Mouse (Mus musculus) c-Kit-negative CD71-positive TER-119-positive erythroid progenitor cells, embryonic 14.5 days (primary cell): ENCODE results near the gene Nadsyn1.

Experiments
- DNase-seq: peaks from one replicate; pipeline ENCODE4 v3.0.0-alpha.2; 2013; ENCODE audit warnings: low read depth, low spot score

Gene Nadsyn1

DNA sequence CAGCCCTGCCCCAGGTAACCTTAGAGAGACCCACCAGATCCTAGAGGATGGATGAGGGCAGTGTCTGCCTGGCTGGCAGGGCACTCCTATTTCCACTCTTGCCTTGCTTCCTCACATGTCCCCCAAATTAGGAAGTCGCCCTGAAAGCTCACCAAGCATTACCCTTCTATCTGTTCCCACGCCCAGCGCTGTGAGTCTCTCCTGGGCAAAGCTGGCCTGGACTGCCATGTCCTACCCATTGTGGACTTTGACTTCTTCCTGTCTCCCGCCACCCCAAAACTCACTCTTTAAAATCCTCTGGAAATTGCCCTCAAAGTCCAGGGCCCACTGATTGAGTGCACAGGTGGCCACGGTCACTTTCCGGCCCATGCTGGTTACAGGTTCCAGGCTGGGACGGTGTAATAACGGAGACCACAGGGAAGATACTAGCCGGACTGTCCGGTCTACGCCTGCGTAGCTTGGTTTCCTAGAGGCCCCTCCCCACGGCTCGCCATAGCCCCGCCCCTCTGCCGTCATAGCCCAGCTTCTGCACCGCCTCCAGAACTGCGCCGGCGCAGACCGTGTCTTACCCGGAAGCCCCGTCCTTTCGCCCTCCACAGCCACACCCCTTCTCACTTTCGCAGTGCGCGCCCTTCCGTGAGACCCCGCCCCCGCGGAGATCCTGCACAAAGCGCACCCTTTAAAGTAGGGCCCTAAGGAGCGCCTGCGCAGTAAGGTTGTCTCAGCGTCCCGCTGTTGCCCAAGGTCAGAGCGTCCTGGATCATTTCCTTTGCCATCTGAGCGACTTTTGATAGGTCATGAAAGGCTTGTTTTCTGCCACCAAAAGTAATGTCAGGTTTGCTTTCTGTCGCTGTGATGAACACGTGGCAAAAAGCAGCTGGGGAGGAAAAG, at the start of gene Nadsyn1, which contains the start of gene Dhcr7:
Nadsyn1 (minus strand) TSS at position 475 of the 891 bp plus-strand sequence.
Dhcr7 (plus strand) TSS at position 771 of the 891 bp plus-strand sequence.
- peak; percentile 93 for DNase-seq

DNA sequence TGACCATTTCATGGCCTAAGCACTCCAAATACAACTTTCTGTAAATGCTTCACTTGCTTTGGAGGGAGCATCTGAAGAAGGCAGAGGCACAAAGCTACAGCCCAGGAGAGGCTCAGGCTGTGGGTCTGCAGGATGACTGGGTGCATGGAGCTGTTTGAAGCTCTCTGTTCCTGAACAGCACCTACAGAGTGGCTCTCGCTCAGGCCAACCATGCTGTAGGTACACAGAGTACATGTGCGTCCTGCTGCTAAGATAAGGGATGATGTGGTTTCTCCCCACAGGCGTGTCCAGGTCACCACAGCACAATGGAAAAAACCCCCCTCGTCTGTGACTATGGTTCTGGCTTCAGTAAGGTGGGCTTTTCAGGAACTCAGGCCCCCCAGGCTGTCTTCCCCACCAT, 46.2 kb upstream of the Nadsyn1 start:
- no peak for DNase-seq

DNA sequence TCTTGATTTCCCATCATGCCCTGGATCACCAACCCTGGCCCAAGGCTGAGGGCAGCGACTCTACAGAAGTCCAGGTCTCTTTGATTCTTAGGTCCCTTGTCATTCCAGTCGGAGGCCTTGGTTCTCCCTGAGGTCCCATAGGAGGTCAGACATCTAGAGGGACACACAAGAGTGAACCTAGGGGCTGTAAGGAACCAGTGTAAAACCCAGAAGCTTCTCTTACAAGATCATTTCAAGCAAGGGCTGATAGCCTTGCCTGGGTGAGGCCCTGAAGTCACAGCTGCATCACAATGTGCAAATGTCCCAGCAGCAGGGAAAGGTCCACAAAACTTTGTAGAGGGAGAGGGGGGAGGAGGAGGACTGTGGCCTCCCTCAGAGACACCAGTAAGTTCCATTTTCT, 43.9 kb upstream of the Nadsyn1 start, which contains the start of gene Gm498:
Gm498 (plus strand) TSS at position 301 of the 400 bp plus-strand sequence.
- DNase-seq = no peak

DNA sequence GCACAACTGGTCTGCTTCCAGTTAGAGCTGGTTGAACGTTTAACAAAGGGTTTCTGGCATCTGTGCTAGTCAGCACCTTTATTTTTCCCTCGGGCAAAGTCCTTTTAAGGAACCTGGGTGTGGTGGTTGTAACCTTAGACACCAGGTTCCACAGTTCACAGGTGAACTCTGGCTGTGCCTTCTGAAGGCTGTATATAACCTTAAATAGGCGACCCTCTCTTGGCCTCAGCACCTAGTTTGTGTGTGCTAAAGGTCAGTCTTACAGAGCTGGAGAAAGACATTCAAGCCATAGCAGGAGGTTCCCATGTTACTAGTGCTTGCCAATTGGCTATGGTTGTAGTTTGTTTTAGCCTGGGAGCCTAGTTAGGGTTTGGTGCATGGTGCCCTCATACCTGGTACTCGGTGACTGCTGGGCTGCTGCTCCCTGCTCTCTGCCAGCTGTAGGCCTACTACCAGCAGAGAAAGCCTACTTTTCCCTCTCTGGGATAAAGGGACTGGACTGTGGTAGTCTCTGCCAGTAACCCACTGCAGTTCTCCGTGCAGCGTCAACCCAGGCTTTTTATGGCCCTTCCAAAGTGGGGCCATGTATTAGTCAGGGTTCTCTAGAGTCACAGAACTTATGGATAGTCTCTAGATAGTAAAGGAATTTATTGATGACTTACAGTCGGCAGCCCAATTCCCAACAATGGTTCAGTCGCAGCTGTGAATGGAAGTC, 26.3 kb upstream of the Nadsyn1 start:
- DNase-seq = no peak

DNA sequence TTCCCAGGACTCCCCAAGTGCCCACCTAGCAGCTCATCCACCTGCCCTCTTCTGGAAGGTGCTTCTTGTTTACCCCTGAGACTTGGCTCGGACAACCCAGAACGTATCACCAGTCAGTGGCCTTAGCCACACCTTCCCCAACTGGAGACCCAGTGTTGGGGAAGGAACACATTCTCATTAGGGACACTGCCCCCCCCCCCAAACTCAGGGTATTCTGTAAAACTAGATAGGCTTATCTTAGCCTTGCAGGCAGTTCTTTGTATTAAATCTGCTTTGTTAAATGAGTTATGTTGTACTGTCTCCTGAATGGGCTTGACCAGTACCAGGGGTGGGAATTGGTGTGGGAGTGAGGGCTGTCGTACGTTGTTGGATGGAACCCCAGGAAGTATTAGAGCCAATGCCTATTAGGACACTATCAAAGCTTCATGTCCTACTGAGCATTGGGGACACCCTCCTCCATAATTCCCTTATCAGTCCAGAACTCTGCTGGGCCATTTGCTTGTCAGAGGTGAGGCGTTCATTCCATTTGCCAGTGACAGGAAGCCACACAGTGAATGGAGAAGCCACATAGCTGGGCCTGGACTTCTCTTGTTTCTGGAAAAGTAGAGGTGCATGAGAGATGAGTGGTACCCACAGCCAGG, 25.6 kb upstream of the Nadsyn1 start:
- no peak for DNase-seq

DNA sequence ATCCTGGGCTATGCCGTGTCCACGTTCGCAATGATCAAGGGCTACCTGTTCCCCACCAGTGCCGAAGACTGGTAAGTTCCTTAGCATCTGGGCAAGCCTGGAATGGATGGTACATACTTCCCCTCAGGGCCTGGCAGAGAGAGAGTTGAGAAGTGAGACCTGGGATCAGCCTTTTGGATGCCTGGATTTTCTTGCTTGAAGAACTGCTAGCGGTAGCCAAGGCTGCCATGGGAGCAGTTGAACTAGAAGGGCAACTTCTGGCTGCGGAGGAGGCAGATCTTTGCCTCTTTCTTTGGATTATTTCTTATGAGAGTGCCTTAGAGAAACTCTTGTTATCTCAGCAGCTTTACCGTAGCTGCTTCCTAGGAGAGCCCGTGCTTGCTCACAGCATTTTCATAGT, 18.7 kb upstream of the Nadsyn1 start:
- no peak for DNase-seq

DNA sequence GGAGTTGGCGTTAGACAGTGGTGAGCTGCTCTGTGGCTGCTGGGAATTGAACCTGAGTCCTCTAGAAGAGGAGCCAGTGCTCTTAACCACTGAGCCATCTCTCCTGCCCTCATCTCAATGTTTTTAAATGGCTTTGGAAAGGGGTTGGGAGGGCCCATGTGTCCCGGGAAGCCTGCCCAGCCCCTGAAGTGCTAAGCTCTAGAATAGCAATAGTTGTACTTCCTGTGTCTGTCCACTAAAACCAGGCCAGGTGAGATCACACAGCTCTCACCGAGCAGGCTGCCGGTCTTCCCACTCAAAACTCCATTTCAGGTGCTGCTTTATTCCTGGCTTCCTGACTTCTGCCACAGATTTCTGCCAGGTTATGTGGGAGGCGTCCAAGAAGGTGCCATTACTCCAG, 17.5 kb upstream of the Nadsyn1 start:
- DNase-seq = no peak

DNA sequence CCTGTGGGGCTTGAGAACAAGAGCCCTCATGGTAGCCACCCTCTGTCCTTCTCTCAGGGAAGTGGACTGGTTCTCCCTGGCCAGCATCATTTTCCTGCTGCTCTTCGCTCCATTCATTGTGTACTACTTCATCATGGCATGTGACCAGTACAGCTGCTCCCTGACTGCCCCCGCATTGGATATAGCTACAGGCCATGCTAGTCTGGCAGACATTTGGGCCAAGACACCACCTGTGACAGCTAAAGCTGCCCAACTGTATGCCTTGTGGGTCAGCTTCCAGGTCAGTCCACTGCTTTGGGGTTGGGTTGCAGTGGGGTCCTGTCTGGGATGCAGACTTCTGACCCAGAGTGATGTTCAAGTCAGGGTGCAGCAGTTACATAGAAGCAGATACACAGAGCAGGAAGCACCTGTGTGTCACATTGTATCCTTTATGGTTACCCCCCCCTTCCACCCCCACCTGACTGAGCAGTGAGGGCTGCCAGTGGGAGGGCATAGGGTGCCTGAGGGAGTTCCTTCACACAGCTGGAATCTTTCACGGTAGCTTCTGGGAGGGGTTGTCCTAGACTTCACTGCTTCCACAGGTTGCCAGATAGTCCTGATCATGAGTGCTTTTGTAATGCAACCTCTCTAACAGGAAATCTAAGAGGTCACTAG, 15.2 kb upstream of the Nadsyn1 start:
- no peak for DNase-seq

DNA sequence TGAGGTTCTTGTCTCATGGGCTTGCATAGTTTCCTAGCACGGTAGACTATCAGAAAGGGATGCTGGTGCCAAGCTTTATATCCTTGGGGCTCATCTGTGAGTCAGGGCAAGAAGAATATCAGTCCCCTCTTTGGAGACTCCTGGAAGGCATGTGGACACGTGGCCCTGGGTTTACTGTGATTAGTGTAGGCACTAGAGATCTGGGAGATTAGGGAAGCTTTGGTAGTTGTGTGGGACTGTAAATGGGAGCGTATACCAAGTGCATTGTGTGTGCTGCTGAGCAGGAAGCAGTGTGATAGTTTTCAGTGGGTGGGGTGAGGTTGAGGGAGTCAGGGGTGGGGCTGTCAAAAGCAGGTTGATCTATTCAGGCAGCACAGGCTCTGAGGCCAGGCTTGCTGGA, 12.3 kb upstream of the Nadsyn1 start:
- DNase-seq = no peak

DNA sequence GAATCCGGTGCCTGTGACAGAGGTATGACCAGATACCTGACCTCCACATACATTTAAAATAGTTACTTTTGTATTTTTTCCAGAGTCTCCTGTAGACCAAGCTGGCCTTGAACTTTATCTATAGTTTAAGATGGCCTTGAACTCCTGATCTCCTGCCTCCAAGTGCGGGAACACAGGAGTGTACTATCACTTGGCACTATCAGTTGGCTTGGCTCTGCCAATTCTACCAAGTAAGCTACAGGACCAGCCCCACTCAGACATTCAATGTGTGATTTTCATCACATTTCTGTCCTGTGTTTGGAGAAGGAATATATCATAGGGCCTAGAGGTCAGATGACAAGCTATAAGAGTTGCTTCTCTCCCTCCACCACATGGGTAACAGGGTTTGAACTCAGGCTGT, 11.7 kb upstream of the Nadsyn1 start:
- DNase-seq = no peak

DNA sequence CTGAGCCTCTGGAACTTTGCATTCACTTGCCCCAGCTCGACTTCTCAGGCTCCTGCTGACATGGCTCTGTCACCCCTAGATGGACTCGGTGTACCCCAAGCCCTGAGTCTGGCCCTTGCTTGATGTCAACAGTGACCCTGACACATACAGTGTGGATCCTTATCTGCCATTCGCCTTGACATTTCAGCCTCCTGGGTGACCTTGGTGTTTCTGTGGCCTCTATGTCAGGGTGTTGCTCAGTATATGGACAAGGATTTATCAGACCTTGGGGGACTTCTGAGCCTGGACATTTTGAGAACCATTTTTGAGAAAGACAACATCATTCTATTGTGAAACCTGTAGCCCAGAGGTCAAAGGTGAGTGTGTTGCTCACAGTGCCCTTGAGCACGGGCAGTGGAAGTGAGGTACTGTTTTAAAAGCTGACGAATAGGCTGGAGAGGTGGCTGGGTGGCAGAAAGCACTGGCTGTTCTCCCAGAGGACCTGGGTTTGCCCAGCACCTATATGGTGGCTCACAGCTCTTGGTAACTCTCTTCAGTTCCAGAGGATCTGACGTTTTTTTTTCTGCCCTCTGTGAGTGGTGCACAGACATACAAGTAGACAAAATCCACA, 11.0 kb upstream of the Nadsyn1 start:
- DNase-seq = no peak

DNA sequence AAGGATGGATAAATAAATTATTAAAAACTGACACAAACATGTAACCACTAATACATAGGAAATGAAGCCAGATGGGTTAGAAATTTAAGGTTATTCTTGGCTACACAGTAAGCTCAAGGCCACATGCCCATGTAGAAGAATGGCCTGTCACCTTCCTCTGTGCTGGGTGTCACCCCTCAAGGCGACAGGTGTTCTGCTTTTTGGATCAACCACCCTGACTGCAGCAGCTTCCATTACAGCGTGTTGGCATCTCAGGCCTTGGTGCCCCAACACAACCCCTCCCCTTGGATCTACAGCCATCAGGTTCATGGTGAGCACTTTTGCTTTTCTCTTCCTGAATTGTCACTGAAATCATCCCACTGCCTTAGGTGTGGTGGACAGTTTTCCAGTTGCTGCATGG, 10.0 kb upstream of the Nadsyn1 start:
- DNase-seq = no peak

DNA sequence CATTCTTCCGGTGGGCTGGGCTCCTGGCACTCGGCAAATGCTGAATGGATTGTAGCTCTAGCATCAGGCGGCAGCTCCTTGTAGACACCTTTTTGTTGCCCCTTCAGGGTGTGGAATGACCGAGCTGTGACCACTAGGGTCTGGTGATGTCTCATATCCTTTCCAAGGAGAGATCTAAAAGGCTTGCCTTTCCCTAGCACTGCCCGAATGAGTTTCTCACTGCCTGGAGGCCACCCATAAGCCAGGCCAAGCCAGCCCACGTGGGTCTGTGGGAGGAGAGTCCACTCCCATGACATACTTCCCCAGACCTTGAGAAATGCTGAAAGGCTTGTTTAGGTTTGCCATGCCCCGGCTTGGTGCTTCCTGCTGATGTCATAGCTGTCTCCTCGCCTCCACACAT, 9.5 kb upstream of the Nadsyn1 start:
- no peak for DNase-seq

DNA sequence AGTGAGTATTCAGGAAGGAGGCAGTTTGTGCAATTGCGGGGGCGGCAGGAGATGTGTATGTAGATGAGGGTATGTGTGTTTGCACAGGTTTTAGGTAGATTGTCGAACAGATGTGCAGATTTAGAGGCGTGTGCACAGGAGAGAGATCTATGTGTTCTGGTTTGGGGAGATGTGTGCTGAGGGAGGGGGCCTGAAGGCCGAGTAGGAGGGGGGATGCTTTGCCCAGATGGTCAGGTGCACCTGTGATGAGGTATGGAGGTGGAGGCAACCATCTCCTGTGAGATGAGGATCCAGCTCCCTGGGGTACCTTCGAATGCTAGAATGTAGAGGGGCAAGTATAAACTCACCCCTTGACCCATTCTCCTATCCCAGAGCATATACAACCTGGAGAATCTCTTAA, 7.8 kb upstream of the Nadsyn1 start:
- no peak for DNase-seq

DNA sequence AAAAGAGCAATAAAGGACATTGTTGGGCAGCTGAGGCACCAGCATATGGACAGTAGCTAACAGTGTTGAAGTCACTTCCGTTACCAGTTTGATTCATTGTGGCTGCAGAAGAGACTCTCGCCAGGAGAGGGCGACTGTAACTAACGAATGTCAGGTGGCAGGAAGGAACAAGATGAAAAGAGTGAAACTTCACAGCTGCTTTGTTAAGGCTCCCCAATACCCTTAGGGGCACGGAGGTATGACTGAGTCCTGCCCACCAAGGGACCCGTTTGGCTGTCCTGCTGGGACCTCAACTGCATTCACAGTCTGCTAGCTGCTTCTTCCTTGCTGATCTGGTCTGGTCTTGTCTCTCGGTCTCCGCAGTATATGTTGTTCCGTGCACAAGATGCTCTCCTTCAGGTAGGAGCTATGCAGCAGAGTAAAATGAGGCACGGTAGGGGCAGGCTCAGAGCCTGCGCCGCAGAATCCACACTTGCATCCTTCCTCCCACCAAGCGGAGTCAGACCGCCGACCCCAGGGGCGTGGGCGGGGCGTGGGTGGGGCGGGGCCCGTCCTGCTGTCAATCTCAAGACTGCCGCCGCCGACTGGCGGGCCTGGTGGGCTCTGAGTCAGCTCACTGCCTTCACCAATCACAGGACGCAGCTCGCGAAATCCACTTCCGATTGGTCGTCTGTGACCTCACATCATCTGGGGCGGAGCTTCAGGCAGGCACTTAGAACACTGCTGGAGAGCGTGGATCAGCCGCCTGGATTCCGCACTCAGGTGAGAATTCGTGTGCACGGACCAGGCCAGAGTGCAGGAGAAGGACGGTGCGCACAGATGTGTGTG, 7.1 kb upstream of the Nadsyn1 start:
- peak; percentile 90 for DNase-seq

DNA sequence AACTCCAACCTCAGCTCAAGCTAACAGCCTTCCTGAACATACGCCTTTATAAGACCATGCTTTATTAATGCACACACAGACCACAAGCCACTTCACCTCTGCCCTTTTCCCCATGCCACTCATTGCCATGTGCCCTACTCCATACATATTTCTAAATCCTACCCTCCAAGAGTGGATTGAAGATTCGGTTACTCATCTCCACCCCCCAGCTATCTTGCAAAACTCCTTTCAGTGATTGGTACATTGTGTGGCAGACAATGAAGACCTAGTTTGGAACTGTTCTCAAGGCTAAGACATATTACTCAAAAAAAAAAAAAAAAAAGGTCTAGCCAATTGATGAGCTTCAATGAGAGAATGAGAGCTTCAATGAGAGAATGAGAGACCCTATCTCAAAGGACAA, 4.3 kb upstream of the Nadsyn1 start:
- no peak for DNase-seq

DNA sequence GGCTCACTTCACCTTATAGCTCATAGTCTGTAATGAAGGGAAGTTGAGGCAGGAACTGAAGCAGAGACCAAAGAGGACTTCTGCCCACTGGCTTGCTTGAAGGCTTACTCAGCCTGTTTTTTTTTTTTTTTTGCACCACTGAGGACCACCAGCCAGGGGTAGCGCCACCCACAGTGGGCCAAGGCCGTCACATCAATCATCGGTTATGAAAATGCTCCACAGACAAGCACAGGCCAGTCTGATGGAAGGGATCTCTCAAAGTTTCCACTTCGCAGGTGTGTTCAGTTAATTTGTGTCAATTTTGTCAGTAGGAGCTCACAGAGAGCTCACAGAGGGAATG, 587 bp upstream of the Nadsyn1 start:
- DNase-seq = no peak

DNA sequence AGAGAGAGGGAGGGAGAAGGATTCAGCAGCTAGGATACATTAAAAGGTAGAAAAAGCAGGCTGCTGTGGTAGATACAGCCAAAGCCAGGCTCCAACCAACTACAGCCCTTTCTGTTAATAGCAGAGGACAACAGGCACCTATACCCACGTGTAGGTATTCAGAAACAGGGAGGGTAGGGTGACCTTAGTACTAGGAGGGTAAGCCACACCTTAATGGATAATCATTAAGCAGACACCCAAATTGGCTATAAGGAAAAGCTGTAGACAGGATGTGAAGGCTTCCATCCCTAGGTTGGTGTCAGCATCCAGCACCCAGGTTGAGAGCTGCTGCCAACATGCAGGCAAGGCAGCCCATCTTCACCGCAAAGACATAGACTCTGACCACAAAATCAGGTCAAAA, 1.4 kb downstream of the Nadsyn1 start:
- DNase-seq = no peak

DNA sequence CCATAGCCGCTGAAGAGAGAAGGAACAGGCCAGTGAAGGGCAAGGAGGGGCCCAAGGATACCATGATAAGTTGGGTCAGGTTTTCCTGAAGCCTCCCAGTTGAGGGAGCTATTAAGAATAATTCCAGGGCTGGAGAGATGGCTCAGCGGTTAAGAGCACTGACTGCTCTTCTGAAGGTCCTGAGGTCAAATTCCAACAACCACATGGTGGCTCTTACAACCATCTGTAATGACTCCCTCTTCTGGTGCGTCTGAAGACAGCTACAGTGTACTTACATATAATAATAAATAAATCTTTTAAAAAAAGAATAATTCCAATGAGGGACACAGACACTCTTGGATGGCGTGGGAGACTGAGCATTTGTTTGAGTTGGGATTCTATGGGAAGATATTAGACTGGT, 3.4 kb downstream of the Nadsyn1 start:
- no peak for DNase-seq

DNA sequence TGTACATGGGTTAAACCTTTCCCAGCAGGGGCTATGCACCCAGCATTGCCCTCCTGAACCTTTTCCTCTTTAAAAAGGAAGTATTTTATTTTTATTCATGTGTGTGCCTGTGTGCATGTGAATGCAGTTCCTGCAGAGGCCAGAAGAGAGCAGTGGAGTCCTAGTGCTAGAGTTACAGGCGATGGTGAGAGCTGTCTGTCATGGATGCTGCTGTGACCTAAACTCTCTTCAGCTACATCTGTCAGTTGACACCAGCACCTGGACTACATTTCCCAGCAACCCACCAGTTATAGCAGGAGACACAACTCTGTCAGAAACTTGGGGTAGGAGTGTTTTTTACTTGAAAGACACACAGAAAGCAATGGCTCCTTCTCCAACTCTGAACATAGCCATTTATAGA, 13.7 kb downstream of the Nadsyn1 start:
- no peak for DNase-seq

DNA sequence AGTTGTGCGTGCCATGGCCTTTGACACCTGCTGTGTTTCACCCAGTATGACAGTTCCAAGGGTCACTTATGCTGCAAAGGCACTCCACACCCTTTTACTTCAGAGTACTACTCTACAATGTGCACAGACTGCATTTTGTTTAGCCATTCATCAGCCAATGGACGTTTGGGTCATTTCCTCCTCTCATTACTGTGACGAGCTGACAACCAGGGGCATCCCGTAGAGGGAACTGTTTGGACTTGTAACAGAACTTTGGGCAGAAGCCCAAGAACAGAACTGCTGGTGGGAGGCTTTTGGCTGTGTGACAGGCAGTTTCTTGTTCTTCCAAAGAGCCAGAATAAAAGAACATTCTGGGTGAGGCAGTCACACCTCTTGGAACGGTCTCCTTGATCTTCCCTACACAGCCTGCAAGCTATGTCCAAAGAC, 17.4 kb downstream of the Nadsyn1 start:
- no peak for DNase-seq
